Mouse (Mus musculus) T-helper 1 cell (primary cell): Measurements from ENCODE around the gene Tmem39a.

ENCODE experiments used
- in situ Hi-C: fragments of 300-600 bp; cut with MboI, MseI; formaldehyde crosslinking; loops from one replicate; pipeline ENCODE4 v1.15.1; 2025; ENCODE audit warnings: high pct_unique_total_duplicates

Tmem39a gene

GRCm38 (mm10) chr16:38558221-38558748 lies at the start of gene Tmem39a:
Gene Tmem39a, plus strand, starts transcription at chr16:38558698.
- in situ Hi-C loops = no loop called here

GRCm38 (mm10) chr16:38510846-38511245 lies 47.7 kb upstream of the Tmem39a start:
- in situ Hi-C loops = no loop called here

- in situ Hi-C loops = no loop called here
These were observed 39.4 kb upstream of the Tmem39a start for GRCm38 (mm10) chr16:38519140-38519539.

GRCm38 (mm10) chr16:38521211-38521987 lies 37.1 kb upstream of the Tmem39a start:
- in situ Hi-C loops = no loop called here

GRCm38 (mm10) chr16:38522129-38523084 lies 36.1 kb upstream of the Tmem39a start, which contains the start of gene Timmdc1:
Gene Timmdc1, minus strand, starts transcription at chr16:38522663.
- in situ Hi-C loops = no loop called here

- in situ Hi-C loops = no loop called here
These were observed 32.2 kb upstream of the Tmem39a start for GRCm38 (mm10) chr16:38526264-38526663.

GRCm38 (mm10) chr16:38536544-38537146 lies 21.9 kb upstream of the Tmem39a start:
- in situ Hi-C loops = no loop called here

- in situ Hi-C loops = no loop called here
These were observed 19.6 kb upstream of the Tmem39a start for GRCm38 (mm10) chr16:38538716-38539380.

GRCm38 (mm10) chr16:38548000-38548399 lies 10.5 kb upstream of the Tmem39a start:
- in situ Hi-C loops = no loop called here

GRCm38 (mm10) chr16:38549479-38550396 lies 8.8 kb upstream of the Tmem39a start, which contains the start of gene Poglut1:
Gene Poglut1, minus strand, starts transcription at chr16:38550258.
- in situ Hi-C loops = no loop called here

GRCm38 (mm10) chr16:38555988-38556387 lies 2.5 kb upstream of the Tmem39a start:
- in situ Hi-C loops = no loop called here

GRCm38 (mm10) chr16:38562131-38562967 lies 3.9 kb downstream of the Tmem39a start:
- in situ Hi-C loops = no loop called here

- in situ Hi-C loops = no loop called here
These were observed 4.5 kb downstream of the Tmem39a start for GRCm38 (mm10) chr16:38562968-38563327.

GRCm38 (mm10) chr16:38563516-38563915 lies 5.0 kb downstream of the Tmem39a start:
- in situ Hi-C loops = no loop called here

- in situ Hi-C loops = no loop called here
These were observed 9.7 kb downstream of the Tmem39a start for GRCm38 (mm10) chr16:38568192-38568591.

- in situ Hi-C loops = no loop called here
These were observed 13.0 kb downstream of the Tmem39a start for GRCm38 (mm10) chr16:38571481-38571880.

GRCm38 (mm10) chr16:38584761-38585160 lies 26.3 kb downstream of the Tmem39a start:
- in situ Hi-C loops = no loop called here

GRCm38 (mm10) chr16:38585186-38585585 lies 26.7 kb downstream of the Tmem39a start:
- in situ Hi-C loops = no loop called here

- in situ Hi-C loops = no loop called here
These were observed 28.7 kb downstream of the Tmem39a start for GRCm38 (mm10) chr16:38587163-38587562.
